Comparison of ENCODE assay signal across 8 mouse cellular contexts in genomic region chr9:64533488-64534119, GRCm38 (mm10).
DNase-seq lines count a peak whose midpoint lies in the region; ATAC-seq lines count a peak whose summit lies in the region.

No protein-coding gene starts in this region.

- peak; percentile 26 for DNase-seq in embryo, embryonic 11 days
- DNase-seq in embryo, embryonic 9.5 days (ENCODE audit: extremely low spot score): no peak
- DNase-seq in neural tube, embryonic 10.5 days (ENCODE audit: extremely low spot score, low spot score): no peak
- DNase-seq in liver, embryonic 11.5 days (ENCODE audit: low spot score): peak; percentile 71
- DNase-seq in spleen, postnatal 36 days (ENCODE audit: low spot score in 2 of 2): peak; percentile 69 to 85
- no peak for DNase-seq in lung, postnatal 10 days
- DNase-seq in adrenal gland, postnatal 25 days: no peak

- no peaks in the 10 kb centered on the region for H3K36me3 ChIP-seq in neural tube, embryonic 13.5 days
- no peaks in the 10 kb centered on the region for H3K36me3 ChIP-seq in liver, embryonic 11.5 days (ENCODE audit: control insufficient read depth, insufficient read depth, low read length)

- no peak overlapping the region for H3K9ac ChIP-seq in neural tube, embryonic 13.5 days
- peak overlapping the region; percentile 39 for H3K9ac ChIP-seq in liver, embryonic 11.5 days (ENCODE audit: low read depth, low read length)

- H3K4me2 ChIP-seq in neural tube, embryonic 13.5 days: no peak overlapping the region
- peak overlapping the region; percentile 41 for H3K4me2 ChIP-seq in liver, embryonic 11.5 days

- H3K9me3 ChIP-seq in neural tube, embryonic 13.5 days: no peaks in the 10 kb centered on the region
- no peaks in the 10 kb centered on the region for H3K9me3 ChIP-seq in liver, embryonic 11.5 days (ENCODE audit: control insufficient read depth, low read length)

- peaks cover 38% of the 10 kb centered on the region for H3K4me1 ChIP-seq in neural tube, embryonic 13.5 days (replicated peaks)
- H3K4me1 ChIP-seq in liver, embryonic 11.5 days (replicated peaks; ENCODE audit: control insufficient read depth, insufficient read depth, low read length): peaks cover 18% of the 10 kb centered on the region

- H3K4me3 ChIP-seq in neural tube, embryonic 13.5 days: no peak overlapping the region
- no peak overlapping the region for H3K4me3 ChIP-seq in liver, embryonic 11.5 days (ENCODE audit: low read depth, low read length)

- WGBS in neural tube, embryonic 13.5 days: 24% methylated on average over 15 of the region's 15 CpGs
- WGBS in liver, embryonic 11.5 days: 24% methylated on average over 15 of the region's 15 CpGs

- ATAC-seq in neural tube, embryonic 13.5 days (ENCODE audit: low read depth): peak; percentile 64
- ATAC-seq in liver, embryonic 11.5 days (replicated peaks; ENCODE audit: low FRiP score): peak; percentile 95

- peaks cover 5% of the 10 kb centered on the region for H3K27me3 ChIP-seq in neural tube, embryonic 13.5 days
- H3K27me3 ChIP-seq in liver, embryonic 11.5 days (replicated peaks; ENCODE audit: control insufficient read depth, insufficient read depth, low read length): no peaks in the 10 kb centered on the region; the same call in 1 of the 2 replicates

- no peak overlapping the region for H3K27ac ChIP-seq in neural tube, embryonic 13.5 days (replicated peaks)
- H3K27ac ChIP-seq in liver, embryonic 11.5 days (ENCODE audit: low read depth, low read length): peak overlapping the region; percentile 96

Comparison
In these comparisons a context has a peak if more than half of its experiments do, and no peak if none do; other contexts are left out.
1. DNase-seq: peak in embryo, embryonic 11 days (single experiment), liver, embryonic 11.5 days (single experiment) and spleen, postnatal 36 days (2 of 2); none in embryo, embryonic 9.5 days (single experiment), neural tube, embryonic 10.5 days (single experiment), lung, postnatal 10 days (single experiment) and adrenal gland, postnatal 25 days (single experiment).